Mouse (Mus musculus) myocyte (in vitro differentiated cells): ENCODE results near the gene Hnf1b. TPM values are rescaled to one million over a fixed set of nuclear protein-coding genes. Genes with fewer than 3 reads are reported as not detected.
A peak's percentile ranks its signal among the peaks of the same experiment; 100 is the strongest.

Experiments used
- H3K27me3 ChIP-seq: one replicate; pipeline ENCODE4 v1.6.1; 2011; ENCODE audit not compliant: control insufficient read depth, insufficient read depth, insufficient read length
- H3K36me3 ChIP-seq: one replicate; pipeline ENCODE4 v1.6.1; 2011; ENCODE audit not compliant: control insufficient read depth, insufficient read depth
- H3K4me2 ChIP-seq: one replicate; pipeline ENCODE4 v1.6.1; 2011; ENCODE audit warnings: low read depth, control low read depth
- H3K4me3 ChIP-seq: one replicate; pipeline ENCODE4 v1.5.1; 2011; ENCODE audit warnings: mild to moderate bottlenecking, control low read depth, moderate library complexity
- H3K79me2 ChIP-seq: one replicate; pipeline ENCODE4 v1.6.1; 2011; ENCODE audit not compliant: control insufficient read depth, insufficient read depth
- H3ac ChIP-seq: one replicate; pipeline ENCODE4 v1.6.1; 2011; ENCODE audit not compliant: control insufficient read depth, insufficient read length
- CEBPB ChIP-seq: IDR thresholded peaks from 2 replicates; pipeline ENCODE4 v1.6.1; 2011; ENCODE audit warnings: mild to moderate bottlenecking, moderate library complexity; ENCODE audit not compliant: poor library complexity, insufficient read depth, severe bottlenecking
- E2F4 ChIP-seq: IDR thresholded peaks from one replicate; pipeline ENCODE4 v1.6.1; 2011; ENCODE audit warnings: mild to moderate bottlenecking, control low read depth, moderate library complexity; ENCODE audit not compliant: insufficient read depth
- MAX ChIP-seq: IDR thresholded peaks from one replicate; pipeline ENCODE4 v1.6.1; 2011; ENCODE audit warnings: low read depth, mild to moderate bottlenecking, control low read depth
- MYOD1 ChIP-seq, 3 experiments: IDR thresholded peaks; one replicate each; pipeline ENCODE4 v1.6.1; 2011; ENCODE audit warnings: control low read depth in 2 of 3, low read depth in 2 of 3, mild to moderate bottlenecking in 2 of 3, moderate library complexity in 1 of 3; ENCODE audit not compliant: insufficient read length in 2 of 3, control insufficient read depth in 1 of 3
- MYOG ChIP-seq, 3 experiments: IDR thresholded peaks; one replicate each; pipeline ENCODE4 v1.6.1; 2011; ENCODE audit warnings: control low read depth in 2 of 3, low read depth in 2 of 3, mild to moderate bottlenecking in 2 of 3; ENCODE audit not compliant: insufficient read length in 2 of 3, control insufficient read depth in 1 of 3, insufficient read depth in 1 of 3
- POLR2A ChIP-seq: IDR thresholded peaks from one replicate; pipeline ENCODE4 v1.6.1; 2011; ENCODE audit warnings: low read depth, mild to moderate bottlenecking, control low read depth, moderate library complexity; ENCODE audit not compliant: insufficient read length
- POLR2AphosphoS2 ChIP-seq: IDR thresholded peaks from one replicate; pipeline ENCODE4 v1.6.1; 2011; ENCODE audit warnings: low read depth, control low read depth; ENCODE audit not compliant: insufficient read length
- REST ChIP-seq: IDR thresholded peaks from one replicate; pipeline ENCODE4 v1.6.1; 2011; ENCODE audit warnings: mild to moderate bottlenecking, control low read depth, moderate library complexity; ENCODE audit not compliant: insufficient read depth, insufficient read length
- SRF ChIP-seq: IDR thresholded peaks from one replicate; pipeline ENCODE4 v1.6.1; 2011; ENCODE audit warnings: low read depth; ENCODE audit not compliant: control insufficient read depth, insufficient read length
- TCF12 ChIP-seq: IDR thresholded peaks from one replicate; pipeline ENCODE4 v1.6.1; 2011; ENCODE audit warnings: mild to moderate bottlenecking, control low read depth; ENCODE audit not compliant: poor library complexity, insufficient read depth, severe bottlenecking
- TCF3 ChIP-seq: IDR thresholded peaks from one replicate; pipeline ENCODE4 v1.6.1; 2011; ENCODE audit warnings: low read depth, control low read depth; ENCODE audit not compliant: insufficient read length
- USF1 ChIP-seq: IDR thresholded peaks from one replicate; pipeline ENCODE4 v1.6.1; 2011; ENCODE audit warnings: low read depth, mild to moderate bottlenecking, control low read depth, moderate library complexity
- polyA plus RNA-seq: library from polyadenylated mRNA; unstranded; fragments of >200 nt; fragmentation: generic; extraction: Trizol; gene quantifications from one replicate; pipeline ENCODE4 v1.2.1, GENCODE M21; 2012; ENCODE audit warnings: missing spikeins

Gene Hnf1b
- polyA plus RNA-seq, 1 experiment, result not detected

GRCm38 (mm10) chr11:83913824-83914311 is 64.0 kb downstream of the Hnf1b start:
- no peaks in the 10 kb centered on the region for H3K79me2 ChIP-seq
- H3K36me3 ChIP-seq, result no peaks in the 10 kb centered on the region
- no peak overlapping the region for H3ac ChIP-seq
- TF ChIP-seq CEBPB (0 out of 2 replicates have a peak, but pooled peaks have one; percentile 15), E2F4 (no peak)
- H3K4me2 ChIP-seq, result no peak overlapping the region
- peaks cover 30% of the 10 kb centered on the region for H3K27me3 ChIP-seq
- no peak overlapping the region for H3K4me3 ChIP-seq

- H3K36me3 ChIP-seq, result no peaks in the 10 kb centered on the region
- no peak for TF ChIP-seq SRF
- no peak for TF ChIP-seq POLR2A
- no peak for TF ChIP-seq MYOG (IDR thresholded peaks at IDR 0.05; ENCODE audit: control insufficient read depth in 1 of 3, insufficient read depth in 1 of 3, insufficient read length in 2 of 3, low read depth in 2 of 3)
- TF ChIP-seq MYOD1 (IDR thresholded peaks at IDR 0.05; ENCODE audit: control insufficient read depth in 1 of 3, insufficient read length in 2 of 3, low read depth in 2 of 3), result no peak
- no peak for TF ChIP-seq POLR2AphosphoS2
- no peak for TF ChIP-seq REST
- no peak for TF ChIP-seq CEBPB
- no peak for TF ChIP-seq E2F4
These were observed 64.6 kb downstream of the Hnf1b start for GRCm38 (mm10) chr11:83914501-83914900.

GRCm38 (mm10) chr11:83922600-83922999 is 72.7 kb downstream of the Hnf1b start:
- H3ac ChIP-seq, result no peak overlapping the region
- H3K79me2 ChIP-seq, result no peaks in the 10 kb centered on the region
- no peak for TF ChIP-seq TCF3
- TF ChIP-seq SRF, result no peak
- TF ChIP-seq POLR2AphosphoS2, result no peak
- no peak for TF ChIP-seq USF1
- no peak for TF ChIP-seq MYOD1 (IDR thresholded peaks at IDR 0.05; ENCODE audit: control insufficient read depth in 1 of 3, insufficient read length in 2 of 3, low read depth in 2 of 3)
- TF ChIP-seq E2F4, result no peak
- TF ChIP-seq REST, result no peak
- no peak for TF ChIP-seq MAX
- no peak for TF ChIP-seq TCF12
- no peak for TF ChIP-seq CEBPB
- TF ChIP-seq MYOG (IDR thresholded peaks at IDR 0.05; ENCODE audit: control insufficient read depth in 1 of 3, insufficient read depth in 1 of 3, insufficient read length in 2 of 3, low read depth in 2 of 3), result no peak
- TF ChIP-seq POLR2A, result no peak
- H3K36me3 ChIP-seq, result no peaks in the 10 kb centered on the region
- H3K4me2 ChIP-seq, result no peak overlapping the region
- peaks cover 6% of the 10 kb centered on the region for H3K27me3 ChIP-seq
- H3K4me3 ChIP-seq, result no peak overlapping the region

More at GRCm38 (mm10) chr11:83914501-83914900, 64.6 kb downstream of the Hnf1b start:
- peaks cover 30% of the 10 kb centered on the region for H3K27me3 ChIP-seq
- H3ac ChIP-seq, result no peak overlapping the region
- H3K4me3 ChIP-seq, result no peak overlapping the region
- no peak overlapping the region for H3K4me2 ChIP-seq
- H3K79me2 ChIP-seq, result no peaks in the 10 kb centered on the region

- Histone ChIP-seq H3K4me3 (no peak overlapping the region), H3K79me2 (no peaks in the 10 kb centered on the region), H3K27me3 (peaks cover 11% of the 10 kb centered on the region), H3K36me3 (no peaks in the 10 kb centered on the region), H3K4me2 (no peak overlapping the region), H3ac (no peak overlapping the region)
- no peak for TF ChIP-seq E2F4
- TF ChIP-seq MYOD1 (IDR thresholded peaks at IDR 0.05; ENCODE audit: control insufficient read depth in 1 of 3, insufficient read length in 2 of 3, low read depth in 2 of 3), result no peak
- no peak for TF ChIP-seq MAX
- no peak for TF ChIP-seq MYOG (IDR thresholded peaks at IDR 0.05; ENCODE audit: control insufficient read depth in 1 of 3, insufficient read depth in 1 of 3, insufficient read length in 2 of 3, low read depth in 2 of 3)
These were observed 77.2 kb downstream of the Hnf1b start for GRCm38 (mm10) chr11:83927097-83927496.

GRCm38 (mm10) chr11:83932506-83933106 is 82.7 kb downstream of the Hnf1b start:
- Histone ChIP-seq H3K36me3 (no peaks in the 10 kb centered on the region), H3K4me3 (no peak overlapping the region), H3ac (no peak overlapping the region), H3K4me2 (no peak overlapping the region), H3K27me3 (peaks cover 15% of the 10 kb centered on the region), H3K79me2 (no peaks in the 10 kb centered on the region)
- TF ChIP-seq REST (no peak), MYOD1 (IDR thresholded peaks at IDR 0.05; ENCODE audit: control insufficient read depth in 1 of 3, insufficient read length in 2 of 3, low read depth in 2 of 3) (no peak), E2F4 (no peak), MYOG (IDR thresholded peaks at IDR 0.05; ENCODE audit: control insufficient read depth in 1 of 3, insufficient read depth in 1 of 3, insufficient read length in 2 of 3, low read depth in 2 of 3) (no peak), TCF3 (no peak), TCF12 (no peak), POLR2AphosphoS2 (no peak), USF1 (no peak), MAX (no peak), SRF (no peak), CEBPB (no peak), POLR2A (no peak)
